Mouse (Mus musculus) mature B cell (primary cell): ENCODE measurements around the gene Prdm1.

Experiments used
- in situ Hi-C: fragments of 300-500 bp; cut with MboI; formaldehyde crosslinking; loops from 2 replicates; pipeline ENCODE4 v1.14.3; 2019

The Prdm1 gene

DNA sequence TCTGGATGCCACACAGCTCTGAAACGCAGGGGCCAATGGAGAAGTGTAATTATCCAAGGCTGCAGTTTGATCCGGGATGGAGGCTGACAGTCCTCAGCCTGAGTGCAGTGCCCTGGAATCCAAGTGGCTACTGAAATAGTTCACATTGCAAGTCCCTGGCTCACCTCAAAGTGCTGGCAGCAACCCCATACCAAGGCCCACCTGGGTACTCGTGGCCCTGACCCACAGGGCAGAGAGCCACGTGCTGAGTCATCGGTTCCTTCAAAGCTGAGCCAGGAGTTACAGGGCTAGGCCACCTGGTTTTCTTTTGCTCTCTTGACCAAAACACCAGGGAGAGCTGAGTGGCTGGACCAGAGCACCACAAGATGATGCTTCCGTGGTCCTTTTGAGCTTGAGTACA, 103.3 kb downstream of the Prdm1 start:
- in situ Hi-C loops, result no loop called here

- in situ Hi-C loops, result no loop called here
Observed at GRCm38 (mm10) chr10:44421896-44422295, 106.4 kb downstream of the Prdm1 start.

DNA sequence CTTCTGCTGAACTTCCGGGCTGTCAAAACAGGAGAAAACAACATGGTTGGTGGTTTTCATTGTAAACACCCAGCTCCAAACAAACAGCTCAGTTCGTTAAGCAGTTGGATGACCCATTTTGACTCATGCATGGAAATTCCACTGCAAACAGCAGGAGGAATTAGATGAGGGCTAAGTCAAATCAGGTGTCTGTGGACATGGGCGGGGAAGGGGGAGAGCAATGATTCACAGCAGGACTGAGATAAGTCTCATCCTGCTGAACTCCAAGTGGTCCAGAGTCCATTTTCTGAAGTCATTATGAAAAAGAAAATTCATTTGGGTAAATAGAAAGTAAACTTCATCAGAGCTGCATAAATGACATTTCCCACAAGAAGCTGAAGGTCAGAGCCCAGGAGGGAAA, 108.1 kb downstream of the Prdm1 start:
- in situ Hi-C loops, result no loop called here

GRCm38 (mm10) chr10:44418901-44419300, 109.4 kb downstream of the Prdm1 start:
- in situ Hi-C loops, result no loop called here

- in situ Hi-C loops, result no loop called here
Observed at GRCm38 (mm10) chr10:44415576-44415975, 112.7 kb downstream of the Prdm1 start.

- in situ Hi-C loops, result no loop called here
Observed at GRCm38 (mm10) chr10:44409958-44410357, 118.3 kb downstream of the Prdm1 start.

GRCm38 (mm10) chr10:44409054-44409453, 119.2 kb downstream of the Prdm1 start:
- in situ Hi-C loops, result no loop called here

DNA sequence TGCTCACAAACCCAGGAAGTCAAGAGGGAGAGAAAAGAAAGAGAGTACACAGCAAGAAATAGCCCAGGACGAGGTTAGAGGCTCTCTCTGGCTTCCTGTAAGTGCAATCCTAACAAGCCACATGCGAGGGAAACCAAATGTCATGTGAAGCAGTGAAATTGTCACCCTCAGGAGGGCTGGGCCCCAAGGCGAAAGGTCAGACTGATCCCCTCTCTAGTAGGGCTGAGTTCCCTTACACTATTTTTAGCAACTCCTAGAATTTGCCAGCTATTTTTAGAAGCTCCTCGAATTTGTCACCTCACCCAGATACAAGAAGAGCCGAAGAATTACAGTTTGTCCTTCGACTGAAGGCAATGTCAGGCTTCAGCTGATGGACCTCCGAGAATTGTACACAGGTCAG, 124.9 kb downstream of the Prdm1 start:
- in situ Hi-C loops, result no loop called here

DNA sequence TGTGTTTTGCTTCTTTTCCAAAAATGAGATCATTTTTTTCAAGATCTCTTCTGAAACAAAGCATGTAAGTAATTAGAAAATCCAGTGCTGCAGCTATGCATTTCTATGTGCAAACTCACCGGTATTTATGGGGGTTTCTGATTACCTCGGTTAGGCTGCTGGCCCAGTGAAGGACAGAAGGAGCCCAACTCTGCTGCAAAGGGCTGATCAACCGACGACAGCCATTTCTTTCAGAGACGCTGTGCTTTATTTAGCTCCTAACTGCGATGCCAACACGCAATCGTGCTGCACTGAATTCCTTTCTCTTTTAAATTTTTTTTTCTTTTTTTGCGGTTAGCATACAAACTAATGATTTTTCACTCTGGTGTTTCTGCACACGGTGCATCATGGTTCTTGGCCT, 126.7 kb downstream of the Prdm1 start:
- in situ Hi-C loops, result no loop called here

DNA sequence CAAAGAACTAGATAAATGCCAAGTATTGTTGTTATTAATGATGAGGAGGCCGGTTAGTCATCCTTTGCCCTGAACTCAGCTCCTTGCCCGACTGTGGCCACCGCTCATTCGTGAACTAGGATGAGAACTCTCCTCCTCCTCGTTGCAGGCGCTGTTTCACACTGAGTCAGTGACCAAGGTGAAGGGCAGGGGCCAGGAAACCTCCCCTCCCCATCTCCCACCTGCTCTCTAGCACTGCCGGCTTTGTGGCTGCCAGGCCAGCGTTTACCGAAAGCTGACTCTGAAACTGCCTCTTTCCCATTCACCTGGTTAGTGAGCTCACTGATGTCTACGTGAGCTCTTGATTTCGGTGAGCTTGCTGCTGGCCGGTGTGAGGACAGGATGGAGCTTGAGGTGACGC, 127.7 kb downstream of the Prdm1 start:
- in situ Hi-C loops, result no loop called here

GRCm38 (mm10) chr10:44400119-44400518, 128.2 kb downstream of the Prdm1 start:
- in situ Hi-C loops, result no loop called here

DNA sequence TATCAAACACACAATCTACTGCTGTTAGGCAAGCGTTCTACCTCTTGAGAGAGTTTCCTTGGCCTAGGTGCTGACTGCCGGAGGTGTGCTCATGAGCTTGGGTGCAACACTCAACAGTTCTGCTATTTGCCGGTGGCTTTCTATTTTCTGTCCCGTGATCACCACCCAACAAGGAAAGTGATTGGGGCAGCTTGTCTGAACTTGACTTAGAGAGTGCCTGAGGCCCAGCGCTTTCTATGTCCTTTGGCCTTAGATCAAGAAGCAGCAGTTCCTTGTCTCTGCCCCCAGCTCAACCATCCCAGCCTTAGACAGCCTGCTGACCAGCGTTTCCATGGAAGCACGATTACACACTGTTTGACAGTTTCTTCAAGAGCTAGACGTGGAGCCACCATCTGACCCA, 135.4 kb downstream of the Prdm1 start:
- in situ Hi-C loops, result no loop called here

- in situ Hi-C loops, result no loop called here
Observed at GRCm38 (mm10) chr10:44391509-44392290, 136.6 kb downstream of the Prdm1 start.

DNA sequence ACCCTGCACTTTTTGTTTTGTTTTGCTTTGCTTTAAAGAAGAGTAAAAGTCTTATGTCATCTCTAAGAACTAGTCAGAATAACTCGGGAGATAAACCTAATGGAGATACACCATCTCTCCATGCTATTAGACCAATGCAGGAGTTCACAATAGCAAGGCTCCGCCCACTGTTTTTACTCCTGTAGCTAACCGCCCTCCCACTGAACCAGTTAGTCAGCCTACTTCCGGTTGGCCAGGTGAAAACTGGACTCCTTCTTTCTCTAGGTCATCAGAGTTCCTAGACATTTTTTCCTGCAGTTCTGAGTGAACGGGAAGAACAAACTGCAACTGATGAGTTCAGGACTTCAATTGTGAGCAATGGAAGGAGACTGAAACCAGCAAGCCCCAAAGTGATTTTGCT, 138.0 kb downstream of the Prdm1 start:
- in situ Hi-C loops, result no loop called here

GRCm38 (mm10) chr10:44388706-44389233, 139.5 kb downstream of the Prdm1 start:
- in situ Hi-C loops, result no loop called here
